Mouse (Mus musculus) G1E (cell line): ENCODE data around the gene Mlh1.

Source experiments
- CTCF ChIP-seq: IDR thresholded peaks from 2 replicates; pipeline ENCODE4 v1.5.1; 2012; ENCODE audit warnings: low read depth, low read length, inconsistent platforms, mixed read lengths
- GATA1 ChIP-seq: IDR thresholded peaks from 2 replicates; pipeline ENCODE4 v1.6.1; 2012; ENCODE audit warnings: borderline replicate concordance, low read length, inconsistent platforms, mixed read lengths
- TAL1 ChIP-seq: conservative IDR thresholded peaks from 2 replicates; pipeline ENCODE4 v1.6.1; 2012; ENCODE audit warnings: low read depth, low read length, inconsistent platforms, mixed read lengths

DNA sequence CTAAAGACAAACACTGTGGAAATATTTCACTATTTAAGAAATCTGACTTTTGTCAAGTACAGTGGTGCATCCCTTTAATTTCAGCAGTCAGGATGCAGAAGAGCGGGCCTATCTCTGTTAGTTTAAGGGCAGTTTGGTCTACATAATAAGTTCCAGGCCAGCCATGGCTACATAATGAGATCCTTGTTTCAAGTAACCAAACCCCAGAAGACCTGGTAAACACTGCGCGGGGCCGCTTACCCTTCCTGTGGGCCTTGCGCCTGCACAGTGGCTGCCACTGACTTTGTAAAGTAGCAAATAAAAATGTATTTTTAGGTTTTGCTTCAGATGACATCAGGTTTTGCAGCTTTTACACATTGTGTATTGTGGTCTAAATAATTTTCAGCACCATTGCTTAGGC lies 48.2 kb downstream of the Mlh1 start:
- TF ChIP-seq CTCF (no peak), GATA1 (no peak), TAL1 (no peak)
